Comparison of ENCODE assay signal across 19 mouse cellular contexts in genomic region chr8:79041429-79041828, GRCm38 (mm10).
"Had no signal": no experiment of that assay in that cellular context is flagged by ENCODE, and none has a peak within 500 bp of the region (broad histone marks: within the 10 kb centered on the region; RNA-seq: fewer than 3 reads in every experiment).

No protein-coding gene starts in this region.

- H3K4me2 ChIP-seq: lung, embryonic 15.5 days; midbrain, embryonic 11.5 days; midbrain, embryonic 13.5 days; midbrain, embryonic 15.5 days; neural tube, embryonic 13.5 days; neural tube, embryonic 15.5 days; stomach, embryonic 15.5 days had no signal

- ATAC-seq: lung, postnatal 0 days; midbrain, embryonic 13.5 days; midbrain, embryonic 15.5 days had no signal

- H3K36me3 ChIP-seq: midbrain, embryonic 15.5 days; neural tube, embryonic 15.5 days; stomach, embryonic 15.5 days had no signal

- H3K4me1 ChIP-seq: midbrain, embryonic 15.5 days; neural tube, embryonic 15.5 days; stomach, embryonic 15.5 days had no signal

- DNase-seq: lung, adult 2 months; lung, postnatal 14 days; lung, postnatal 36 days; right cerebral cortex, postnatal 14 days; right cerebral cortex, postnatal 4 days; thymus, adult 18-20 months; thymus, postnatal 14 days; thymus, postnatal 36 days had no signal

- H3K27ac ChIP-seq: liver, embryonic 14.5 days; lung, embryonic 15.5 days; macrophage; midbrain, embryonic 13.5 days; midbrain, embryonic 15.5 days; neural tube, embryonic 13.5 days; neural tube, embryonic 15.5 days; stomach, embryonic 15.5 days had no signal

- H3K4me3 ChIP-seq: lung, embryonic 15.5 days; megakaryocyte, embryonic 14.5 days; midbrain, embryonic 13.5 days; midbrain, embryonic 15.5 days; neural tube, embryonic 13.5 days; neural tube, embryonic 15.5 days; stomach, embryonic 15.5 days had no signal

- H3K9ac ChIP-seq: liver, embryonic 14.5 days; lung, embryonic 15.5 days; midbrain, embryonic 13.5 days; midbrain, embryonic 15.5 days; neural tube, embryonic 13.5 days; neural tube, embryonic 15.5 days; stomach, embryonic 15.5 days had no signal

- H3K9me3 ChIP-seq: lung, embryonic 15.5 days; megakaryocyte, embryonic 14.5 days; midbrain, embryonic 13.5 days; midbrain, embryonic 15.5 days; neural tube, embryonic 13.5 days; neural tube, embryonic 15.5 days; stomach, embryonic 15.5 days had no signal

- H3K27me3 ChIP-seq: lung, embryonic 15.5 days; megakaryocyte, embryonic 14.5 days; midbrain, embryonic 13.5 days; midbrain, embryonic 15.5 days; neural tube, embryonic 13.5 days; neural tube, embryonic 15.5 days; stomach, embryonic 15.5 days had no signal
